Mouse (Mus musculus): Measurements from ENCODE around the gene Atp11b.

GRCm38 (mm10) chr3:35738071-35738470 is 15.8 kb upstream of the Atp11b start:
- TF ChIP-seq ZNF384 (IDR thresholded peaks at IDR 0.05; ENCODE audit: low read depth, low read length) (no peak), CHD2 (IDR thresholded peaks at IDR 0.05; ENCODE audit: low read depth, low read length) (no peak), HCFC1 (IDR thresholded peaks at IDR 0.05; ENCODE audit: borderline replicate concordance, insufficient read depth, low read length) (no peak)

Data from ES-E14 (cell line).